Mouse (Mus musculus): ENCODE measurements around the gene Dcx.

DNA sequence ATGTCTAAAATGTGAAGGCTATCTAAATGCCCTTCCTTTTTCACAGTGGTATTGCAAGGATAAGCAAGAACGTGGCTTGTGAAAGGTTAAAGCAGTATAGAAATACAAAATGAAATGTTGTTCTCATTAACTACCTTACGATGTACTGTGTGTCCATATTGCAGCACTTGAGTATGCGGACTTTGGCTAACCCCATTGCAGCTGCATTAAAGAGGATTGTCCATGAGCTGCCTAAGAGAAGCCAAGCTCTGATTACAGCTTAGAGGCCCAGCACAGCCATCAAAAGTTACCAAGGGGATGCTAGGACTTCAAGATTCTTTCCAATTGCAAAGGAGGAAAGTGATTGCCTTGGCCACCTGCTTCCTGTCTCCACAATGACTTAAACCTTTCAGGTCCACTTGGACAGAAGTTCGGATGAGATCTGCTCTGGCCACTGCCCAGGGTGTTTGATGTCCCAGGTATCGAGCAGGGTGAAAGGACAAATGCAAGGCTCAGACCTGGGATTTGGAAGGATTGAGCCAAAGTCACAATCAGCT lies 65.9 kb downstream of the Dcx start:
- no peak for TF ChIP-seq CTCF (IDR thresholded peaks at IDR 0.05; ENCODE audit: control insufficient read depth, insufficient read depth, low read length)
- no peak for TF ChIP-seq POLR2A (IDR thresholded peaks at IDR 0.05; ENCODE audit: borderline replicate concordance, control insufficient read depth, low read depth, low read length)
